Mouse (Mus musculus) kidney, embryonic 15.5 days (tissue): ENCODE measurements around the gene Scn11a. TPM values are rescaled to one million over a fixed set of nuclear protein-coding genes. Genes with fewer than 3 reads are reported as not detected.

Source experiments
- ATAC-seq: fragments of 200-750 bp; cut with Nextera tagmentation; replicated peaks from 2 replicates; pipeline ENCODE4 v1.8.0; 2017; ENCODE audit warnings: moderate TSS enrichment; ENCODE audit not compliant: low FRiP score
- H3K27ac ChIP-seq: fragments of 300-500 bp; sonication (generic); 2 replicates; pipeline ENCODE4 v1.5.1; 2015; ENCODE audit warnings: mild to moderate bottlenecking, inconsistent platforms
- H3K27me3 ChIP-seq: fragments of 300-500 bp; sonication (generic); 2 replicates; pipeline ENCODE4 v1.6.1; 2015; ENCODE audit warnings: inconsistent platforms
- H3K36me3 ChIP-seq: fragments of 300-500 bp; sonication (generic); 2 replicates; pipeline ENCODE4 v1.6.1; 2015; ENCODE audit warnings: inconsistent platforms
- H3K4me1 ChIP-seq: fragments of 300-500 bp; sonication (generic); 2 replicates; pipeline ENCODE4 v1.6.1; 2015; ENCODE audit warnings: inconsistent platforms
- H3K4me2 ChIP-seq: fragments of 300-500 bp; sonication (generic); 2 replicates; pipeline ENCODE4 v1.6.1; 2015; ENCODE audit warnings: moderate library complexity, mild to moderate bottlenecking, inconsistent platforms
- H3K4me3 ChIP-seq: fragments of 300-500 bp; sonication (generic); replicated peaks from 2 replicates; pipeline ENCODE4 v1.5.1; 2015; ENCODE audit warnings: mild to moderate bottlenecking, inconsistent platforms
- H3K9ac ChIP-seq: fragments of 300-500 bp; sonication (generic); 2 replicates; pipeline ENCODE4 v1.6.1; 2015; ENCODE audit warnings: mild to moderate bottlenecking, inconsistent platforms
- H3K9me3 ChIP-seq: fragments of 300-500 bp; sonication (generic); replicated peaks from 2 replicates; pipeline ENCODE4 v1.6.1; 2016; ENCODE audit warnings: inconsistent platforms
- WGBS: fragments of 180-500 bp; shearing (Covaris S2); methylation state at CpG from one replicate; pipeline ENCODE4 v1.1.7; 2015; ENCODE audit warnings: mixed read lengths; 5-methylcytosine and 5-hydroxymethylcytosine counted together
- polyA plus RNA-seq: library from polyadenylated mRNA; unstranded; fragments of >200 nt; fragmentation: Nextera tagmentation; extraction: Ambion mirVana; gene quantifications from 2 replicates; pipeline ENCODE4 v1.2.1, GENCODE M21; 2015

The Scn11a gene
- polyA plus RNA-seq, 1 experiment from 2014 or later: 0.04 TPM

GRCm38 (mm10) chr9:119726990-119727389 is 98.3 kb downstream of the Scn11a start:
- Histone ChIP-seq H3K4me2 (no peak overlapping the region), H3K36me3 (no peaks in the 10 kb centered on the region), H3K27me3 (no peaks in the 10 kb centered on the region; the same call in 1 of the 2 replicates), H3K9me3 (no peaks in the 10 kb centered on the region), H3K4me3 (no peak overlapping the region), H3K27ac (no peak overlapping the region), H3K4me1 (no peaks in the 10 kb centered on the region), H3K9ac (no peak overlapping the region)
- WGBS: 87% methylated on average over 4 of the region's 4 CpGs
- ATAC-seq: no peak

- no peak overlapping the region for H3K9ac ChIP-seq
- ATAC-seq: no peak
- WGBS: 56% methylated on average over 6 of the region's 6 CpGs
- no peaks in the 10 kb centered on the region; the same call in 1 of the 2 replicates for H3K27me3 ChIP-seq
- no peak overlapping the region for H3K4me3 ChIP-seq
- no peak overlapping the region for H3K27ac ChIP-seq
- H3K9me3 ChIP-seq: no peaks in the 10 kb centered on the region
- no peak overlapping the region for H3K4me2 ChIP-seq
- no peaks in the 10 kb centered on the region for H3K4me1 ChIP-seq
- H3K36me3 ChIP-seq: no peaks in the 10 kb centered on the region
These were observed 99.9 kb downstream of the Scn11a start for GRCm38 (mm10) chr9:119725293-119725862.

GRCm38 (mm10) chr9:119719222-119719621 is 106.0 kb downstream of the Scn11a start, which contains the start of gene Scn10a:
Gene Scn10a, minus strand, starts transcription at chr9:119719322.
- H3K9ac ChIP-seq: no peak within 1 kb of the TSS
- 81% methylated on average over 11 of the region's 11 CpGs for WGBS
- no peak within 1 kb of the TSS for H3K4me2 ChIP-seq

GRCm38 (mm10) chr9:119706700-119707099 is 118.6 kb downstream of the Scn11a start:
- 10% methylated on average over 6 of the region's 6 CpGs for WGBS
- ATAC-seq: peak; percentile 70; the same call in 1 of the 2 replicates
- Histone ChIP-seq H3K36me3 (no peaks in the 10 kb centered on the region), H3K9ac (no peak overlapping the region), H3K27ac (no peak overlapping the region), H3K4me1 (no peaks in the 10 kb centered on the region), H3K4me2 (no peak overlapping the region), H3K4me3 (no peak overlapping the region), H3K9me3 (no peaks in the 10 kb centered on the region), H3K27me3 (0 out of 2 replicates have a peak, but pooled peaks cover 4% of the 10 kb centered on the region)

More at GRCm38 (mm10) chr9:119719222-119719621, 106.0 kb downstream of the Scn11a start, which contains the start of gene Scn10a:
- H3K27ac ChIP-seq: no peak within 1 kb of the TSS
- H3K4me1 ChIP-seq: no peaks in the 10 kb centered on the region
- H3K9me3 ChIP-seq: no peaks in the 10 kb centered on the region
- ATAC-seq: no peak
- H3K36me3 ChIP-seq: no peaks in the 10 kb centered on the region
- no peak within 1 kb of the TSS for H3K4me3 ChIP-seq
- no peaks in the 10 kb centered on the region; the same call in 1 of the 2 replicates for H3K27me3 ChIP-seq

Other genes starting within 250 kb of the Scn11a start
- 0.19 and 0.32 TPM in 2 replicates for gene Scn5a, start 246.4 kb downstream of the Scn11a start, polyA plus RNA-seq
- gene Scn10a, start 106.1 kb downstream of the Scn11a start, polyA plus RNA-seq: not detected in 2 replicates
- 51.9 and 53.6 TPM in 2 replicates for gene Wdr48, start 69.4 kb upstream of the Scn11a start, polyA plus RNA-seq
- 27.7 and 29.7 TPM in 2 replicates for gene Gorasp1, start 112.1 kb upstream of the Scn11a start, polyA plus RNA-seq
- gene Ttc21a, start 112.2 kb upstream of the Scn11a start, polyA plus RNA-seq: 0.26 and 0.29 TPM in 2 replicates
- 5.6 and 7.1 TPM in 2 replicates for gene Csrnp1, start 159.2 kb upstream of the Scn11a start, polyA plus RNA-seq
- 0.38 and 0.41 TPM in 2 replicates for gene Xirp1, start 198.1 kb upstream of the Scn11a start, polyA plus RNA-seq
- gene Cx3cr1, start 244.4 kb upstream of the Scn11a start, polyA plus RNA-seq: 6.6 and 7.3 TPM in 2 replicates